Mouse (Mus musculus) C2C12 (cell line): Measurements from ENCODE around the gene Natd1. TPM values are rescaled to one million over a fixed set of nuclear protein-coding genes. Genes with fewer than 3 reads are reported as not detected.

Experiments used
- H3K27me3 ChIP-seq: one replicate; pipeline ENCODE4 v1.6.1; 2011; ENCODE audit not compliant: control insufficient read depth, insufficient read depth, insufficient read length
- H3K36me3 ChIP-seq: one replicate; pipeline ENCODE4 v1.6.1; 2011; ENCODE audit not compliant: control insufficient read depth, insufficient read depth
- H3K4me3 ChIP-seq: one replicate; pipeline ENCODE4 v1.5.1; 2011; ENCODE audit warnings: mild to moderate bottlenecking, control low read depth; ENCODE audit not compliant: poor library complexity, insufficient read depth, severe bottlenecking
- H3K79me2 ChIP-seq: one replicate; pipeline ENCODE4 v1.6.1; 2011; ENCODE audit not compliant: control insufficient read depth, insufficient read depth
- H3K79me3 ChIP-seq: one replicate; pipeline ENCODE4 v1.6.1; 2011; ENCODE audit warnings: low read depth, control low read depth
- H3ac ChIP-seq: one replicate; pipeline ENCODE3; 2011; ENCODE audit warnings: low read depth; ENCODE audit not compliant: control insufficient read depth, insufficient read length
- CEBPB ChIP-seq: IDR thresholded peaks from one replicate; pipeline ENCODE4 v1.6.1; 2011; ENCODE audit warnings: low read depth, mild to moderate bottlenecking, control low read depth, moderate library complexity
- CTCF ChIP-seq: IDR thresholded peaks from one replicate; pipeline ENCODE4 v1.5.1; 2011; ENCODE audit not compliant: control insufficient read depth, insufficient read depth, insufficient read length
- FOSL1 ChIP-seq: IDR thresholded peaks from one replicate; pipeline ENCODE4 v1.8.0; 2011; ENCODE audit warnings: mild to moderate bottlenecking, low read length; ENCODE audit not compliant: poor library complexity, insufficient read depth, severe bottlenecking
- MAX ChIP-seq: IDR thresholded peaks from one replicate; pipeline ENCODE4 v1.6.1; 2011; ENCODE audit warnings: mild to moderate bottlenecking, control low read depth
- MYOD1 ChIP-seq: IDR thresholded peaks from one replicate; pipeline ENCODE4 v1.6.1; 2011; ENCODE audit warnings: low read depth; ENCODE audit not compliant: control insufficient read depth, insufficient read length
- MYOG ChIP-seq: IDR thresholded peaks from one replicate; pipeline ENCODE4 v1.6.1; 2011; ENCODE audit not compliant: control insufficient read depth, insufficient read length; ENCODE audit errors: extremely low read depth
- USF1 ChIP-seq: IDR thresholded peaks from one replicate; pipeline ENCODE4 v1.6.1; 2011; ENCODE audit warnings: low read depth, mild to moderate bottlenecking, control low read depth, moderate library complexity
- polyA plus RNA-seq: library from polyadenylated mRNA; unstranded; fragments of >200 nt; fragmentation: generic; extraction: Trizol; gene quantifications from one replicate; pipeline ENCODE4 v1.2.1, GENCODE M21; 2012; ENCODE audit warnings: missing spikeins

Natd1 gene
- polyA plus RNA-seq, 1 experiment: 8.4 TPM

- Histone ChIP-seq H3K36me3 (peaks cover 44% of the 10 kb centered on the region), H3ac (no peak overlapping the region), H3K79me3 (no peaks in the 10 kb centered on the region), H3K79me2 (no peaks in the 10 kb centered on the region), H3K27me3 (no peaks in the 10 kb centered on the region), H3K4me3 (no peak overlapping the region)
- TF ChIP-seq MYOG: no peak
- TF ChIP-seq MAX: no peak
- no peak for TF ChIP-seq MYOD1
- TF ChIP-seq USF1: no peak
- TF ChIP-seq FOSL1: no peak
- TF ChIP-seq CTCF: no peak
- TF ChIP-seq CEBPB: no peak
Measured at GRCm38 (mm10) chr11:60954255-60955104, 39.9 kb upstream of the Natd1 start.

GRCm38 (mm10) chr11:60953803-60954202, 39.3 kb upstream of the Natd1 start:
- H3ac ChIP-seq: no peak overlapping the region
- peaks cover 51% of the 10 kb centered on the region for H3K36me3 ChIP-seq
- H3K27me3 ChIP-seq: no peaks in the 10 kb centered on the region
- no peaks in the 10 kb centered on the region for H3K79me2 ChIP-seq
- TF ChIP-seq MYOG (no peak), CTCF (peak; percentile 23), MYOD1 (no peak), CEBPB (no peak)
- H3K4me3 ChIP-seq: no peak overlapping the region
- H3K79me3 ChIP-seq: no peaks in the 10 kb centered on the region

- TF ChIP-seq MYOD1 (no peak), MAX (no peak), CEBPB (no peak), FOSL1 (no peak), USF1 (no peak), CTCF (no peak), MYOG (no peak)
- no peaks in the 10 kb centered on the region for H3K79me2 ChIP-seq
- no peak overlapping the region for H3K4me3 ChIP-seq
- no peak overlapping the region for H3ac ChIP-seq
- H3K36me3 ChIP-seq: peaks cover 59% of the 10 kb centered on the region
- no peaks in the 10 kb centered on the region for H3K79me3 ChIP-seq
- H3K27me3 ChIP-seq: no peaks in the 10 kb centered on the region
Measured at GRCm38 (mm10) chr11:60952986-60953385, 38.4 kb upstream of the Natd1 start.

GRCm38 (mm10) chr11:60952362-60952761, 37.8 kb upstream of the Natd1 start:
- H3K36me3 ChIP-seq: peaks cover 65% of the 10 kb centered on the region
- H3K4me3 ChIP-seq: no peak overlapping the region
- no peaks in the 10 kb centered on the region for H3K79me2 ChIP-seq

DNA sequence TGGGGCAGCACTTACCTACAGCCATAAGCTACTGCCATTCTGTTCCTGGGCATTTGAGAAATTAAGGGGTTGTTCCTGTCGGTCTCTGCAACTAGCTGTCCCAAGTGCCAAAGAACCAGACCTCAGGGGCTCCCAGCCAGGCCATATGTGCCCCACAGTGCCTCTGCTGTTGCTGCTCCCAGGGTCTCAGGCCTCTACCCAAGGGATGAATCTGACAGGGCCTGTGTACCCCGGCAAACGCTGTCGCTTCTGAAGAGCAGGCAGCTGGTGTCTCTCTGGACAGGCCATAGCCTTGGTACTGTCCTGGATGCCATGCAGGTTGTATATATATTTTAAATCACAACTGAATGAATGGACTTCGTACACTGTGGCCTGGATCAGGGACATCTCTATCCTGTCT, 37.3 kb upstream of the Natd1 start:
- Histone ChIP-seq H3K4me3 (no peak overlapping the region), H3ac (no peak overlapping the region), H3K27me3 (no peaks in the 10 kb centered on the region), H3K79me3 (no peaks in the 10 kb centered on the region), H3K79me2 (no peaks in the 10 kb centered on the region), H3K36me3 (peaks cover 70% of the 10 kb centered on the region)
- no peak for TF ChIP-seq MYOD1

More at GRCm38 (mm10) chr11:60952362-60952761, 37.8 kb upstream of the Natd1 start:
- no peaks in the 10 kb centered on the region for H3K79me3 ChIP-seq
- TF ChIP-seq FOSL1 (no peak), MYOG (no peak), MAX (no peak), CEBPB (no peak), USF1 (no peak), MYOD1 (no peak), CTCF (no peak)
- no peak overlapping the region for H3ac ChIP-seq
- H3K27me3 ChIP-seq: no peaks in the 10 kb centered on the region

- Histone ChIP-seq H3K4me3 (no peak overlapping the region), H3K27me3 (no peaks in the 10 kb centered on the region), H3K36me3 (peaks cover 96% of the 10 kb centered on the region), H3K79me2 (peaks cover 37% of the 10 kb centered on the region), H3K79me3 (peaks cover 19% of the 10 kb centered on the region), H3ac (no peak overlapping the region)
- no peak for TF ChIP-seq MAX
- TF ChIP-seq FOSL1: no peak
- TF ChIP-seq CTCF: no peak
- TF ChIP-seq MYOG: no peak
- no peak for TF ChIP-seq USF1
- TF ChIP-seq CEBPB: no peak
Measured at GRCm38 (mm10) chr11:60945003-60945402, 30.5 kb upstream of the Natd1 start.
